Mouse (Mus musculus) limb, embryonic 14.5 days (tissue): ENCODE measurements at regions not wholly inside any gene's neighbourhood (a gene's known extent, or its start where the extent isn't known, plus 50 kb on each side); places are given as distances from the start of the nearest gene placed in this dataset.

Experiments used
- ATAC-seq: fragments of 200-750 bp; cut with Nextera tagmentation; 2 replicates; pipeline ENCODE4 v1.8.0; 2017; ENCODE audit warnings: low read depth, moderate number of reproducible peaks, moderate TSS enrichment; ENCODE audit not compliant: low FRiP score
- DNase-seq: peaks from one replicate; pipeline ENCODE4 v3.0.0-alpha.2; 2015; ENCODE audit warnings: low spot score
- H3K27ac ChIP-seq: fragments of 300-500 bp; sonication (generic); replicated peaks from 2 replicates; pipeline ENCODE4 v1.5.1; 2014; ENCODE audit warnings: low read depth, mild to moderate bottlenecking, low read length, moderate library complexity, mixed read lengths
- H3K27me3 ChIP-seq: fragments of 300-500 bp; sonication (generic); 2 replicates; pipeline ENCODE4 v1.6.1; 2014; ENCODE audit warnings: low read length, mixed read lengths; ENCODE audit not compliant: control insufficient read depth, insufficient read depth
- H3K36me3 ChIP-seq: fragments of 300-500 bp; sonication (generic); 2 replicates; pipeline ENCODE4 v1.6.1; 2014; ENCODE audit warnings: mild to moderate bottlenecking, low read length, moderate library complexity, mixed read lengths; ENCODE audit not compliant: control insufficient read depth, insufficient read depth
- H3K4me1 ChIP-seq: fragments of 300-500 bp; sonication (generic); 2 replicates; pipeline ENCODE4 v1.6.1; 2014; ENCODE audit warnings: antibody characterized with exemption, low read length, mixed read lengths; ENCODE audit not compliant: control insufficient read depth, insufficient read depth
- H3K4me2 ChIP-seq: fragments of 300-500 bp; sonication (generic); replicated peaks from 2 replicates; pipeline ENCODE4 v1.6.1; 2014; ENCODE audit warnings: low read depth, mild to moderate bottlenecking, low read length, moderate library complexity; ENCODE audit not compliant: severe bottlenecking
- H3K4me3 ChIP-seq: fragments of 300-500 bp; sonication (generic); replicated peaks from 2 replicates; pipeline ENCODE4 v1.5.1; 2014; ENCODE audit warnings: low read length
- H3K9ac ChIP-seq: fragments of 300-500 bp; sonication (generic); 2 replicates; pipeline ENCODE4 v1.6.1; 2014; ENCODE audit warnings: mild to moderate bottlenecking, low read depth, low read length, moderate library complexity; ENCODE audit not compliant: severe bottlenecking
- H3K9me3 ChIP-seq: fragments of 300-500 bp; sonication (generic); 2 replicates; pipeline ENCODE4 v1.6.1; 2016; ENCODE audit warnings: low read length; ENCODE audit not compliant: control insufficient read depth
- POLR2A ChIP-seq: fragments of 200-500 bp; IDR thresholded peaks from 2 replicates; pipeline ENCODE4 v1.8.0; 2012; ENCODE audit warnings: inconsistent platforms, mild to moderate bottlenecking, moderate library complexity, borderline replicate concordance; ENCODE audit not compliant: insufficient read depth, insufficient read length; ENCODE audit errors: extremely low read depth
- WGBS: fragments of 180-500 bp; shearing (Covaris S2); extraction: QIAGEN DNeasy Blood & Tissue Kit; methylation state at CpG from one replicate; pipeline ENCODE4 v1.1.7; 2014; 5-methylcytosine and 5-hydroxymethylcytosine counted together

GRCm38 (mm10) chr3:102682424-102682823 lies 51.9 kb upstream of the Tspan2 start:
- ATAC-seq (no peak), DNase-seq (no peak)
- 0 out of 2 replicates have a peak, but pooled peaks cover under 1% of the 10 kb centered on the region for H3K4me1 ChIP-seq
- H3K27ac ChIP-seq: no peak overlapping the region
- no peak overlapping the region for H3K9ac ChIP-seq
- no peaks in the 10 kb centered on the region for H3K36me3 ChIP-seq
- no peaks in the 10 kb centered on the region for H3K9me3 ChIP-seq
- H3K27me3 ChIP-seq: no peaks in the 10 kb centered on the region
- 70% methylated on average over 8 of the region's 8 CpGs for WGBS
- H3K4me2 ChIP-seq: no peak overlapping the region
- TF ChIP-seq POLR2A: no peak
- H3K4me3 ChIP-seq: no peak overlapping the region

- 58% methylated on average over 10 of the region's 10 CpGs for WGBS
- ATAC-seq: no peak
- no peak for TF ChIP-seq POLR2A
Observed at GRCm38 (mm10) chr3:102683541-102683940, 50.8 kb upstream of the Tspan2 start.

More at GRCm38 (mm10) chr3:102683541-102683940, 50.8 kb upstream of the Tspan2 start:
- no peak overlapping the region for H3K4me2 ChIP-seq
- H3K4me1 ChIP-seq: 0 out of 2 replicates have a peak, but pooled peaks cover 3% of the 10 kb centered on the region
- no peak overlapping the region for H3K4me3 ChIP-seq
- no peak for DNase-seq
- H3K36me3 ChIP-seq: no peaks in the 10 kb centered on the region
- no peak overlapping the region for H3K27ac ChIP-seq
- no peaks in the 10 kb centered on the region for H3K27me3 ChIP-seq
- no peak overlapping the region for H3K9ac ChIP-seq
- H3K9me3 ChIP-seq: no peaks in the 10 kb centered on the region
